Mouse (Mus musculus): ENCODE measurements around the gene Gm11627. TPM values are rescaled to one million over a fixed set of nuclear protein-coding genes. Genes with fewer than 3 reads are reported as not detected.

The Gm11627 gene
- polyA plus RNA-seq, 1 experiment from 2014 or later = 2.4 TPM

DNA sequence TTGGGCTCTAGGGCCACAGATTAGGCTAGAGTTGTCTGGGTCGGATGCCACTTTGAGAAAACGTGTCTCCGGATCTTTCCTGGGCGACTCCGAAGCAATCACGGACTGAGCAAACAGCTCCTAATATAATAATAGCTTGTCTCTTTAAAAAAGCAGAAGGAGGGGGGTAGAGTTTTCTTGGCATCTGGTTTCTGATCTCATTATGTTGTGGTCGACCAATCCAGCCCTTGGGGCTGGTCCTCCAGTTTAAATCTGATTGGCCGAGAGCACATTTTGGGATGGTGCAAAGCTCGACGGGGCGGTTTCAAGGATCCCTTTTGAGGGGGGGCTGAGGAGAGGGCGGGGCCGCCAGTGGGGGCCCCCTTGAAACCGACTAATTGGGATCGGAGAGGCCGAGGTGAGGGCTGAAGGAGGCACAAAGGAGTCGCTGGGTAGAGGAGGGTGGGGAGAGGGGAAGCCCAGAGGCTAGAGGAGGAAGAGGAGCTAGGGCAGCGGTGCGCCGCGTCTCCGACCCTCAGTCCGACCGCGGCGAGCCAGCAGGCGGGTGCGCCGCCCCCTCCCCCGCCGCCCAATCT lies 24.8 kb upstream of the Gm11627 start, which contains the start of gene Fzd2:
Gene Fzd2, plus strand, starts transcription at position 387 of the 575 bp plus-strand sequence.
- ATAC-seq = peak; percentile 93
- H3K4me3 ChIP-seq (ENCODE audit: low read depth, low read length) = peak within 1 kb of the TSS; percentile 48

DNA sequence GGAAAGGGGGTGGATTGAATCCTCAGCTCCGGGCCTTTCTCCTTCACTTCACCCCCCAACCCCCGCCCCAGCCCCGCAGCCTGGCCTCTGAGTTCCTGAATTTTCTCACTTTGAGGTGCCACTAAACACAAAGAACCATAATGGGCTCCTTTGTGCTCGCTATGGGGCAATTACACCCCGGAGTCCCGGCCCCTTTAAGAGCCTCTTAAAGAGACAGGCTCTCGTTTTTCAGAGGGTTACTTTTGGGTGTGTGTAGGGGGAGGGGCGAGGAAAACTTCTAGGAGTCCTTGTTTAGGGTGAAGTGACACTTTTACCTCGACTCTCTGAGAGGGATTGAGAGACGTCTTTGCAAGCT lies 24.2 kb upstream of the Gm11627 start:
- H3K9me3 ChIP-seq (replicated peaks; ENCODE audit: control insufficient read depth, low read length, poor library complexity, severe bottlenecking) = no peaks in the 10 kb centered on the region
- peak; percentile 64 for ATAC-seq
- 3% methylated on average over 10 of the region's 10 CpGs for WGBS

More for the DNA sequence above, 24.8 kb upstream of the Gm11627 start, which contains the start of gene Fzd2:
- Histone ChIP-seq H3K27ac (ENCODE audit: low read length) (peak within 1 kb of the TSS; percentile 81), H3K27me3 (ENCODE audit: control insufficient read depth, insufficient read depth, low read depth, low read length) (peaks cover 4% of the 10 kb centered on the region; the same call in 1 of the 2 replicates), H3K4me2 (ENCODE audit: low read length) (peak within 1 kb of the TSS; percentile 88), H3K4me1 (ENCODE audit: control insufficient read depth, insufficient read depth, low read length) (peaks cover 32% of the 10 kb centered on the region), H3K36me3 (ENCODE audit: control insufficient read depth, insufficient read depth, low read length) (no peaks in the 10 kb centered on the region), H3K9me3 (replicated peaks; ENCODE audit: control insufficient read depth, low read length, poor library complexity, severe bottlenecking) (no peaks in the 10 kb centered on the region), H3K9ac (ENCODE audit: low read depth, low read length) (peak within 1 kb of the TSS; percentile 65)
- WGBS = under 1% methylated on average over 18 of the region's 31 CpGs

DNA sequence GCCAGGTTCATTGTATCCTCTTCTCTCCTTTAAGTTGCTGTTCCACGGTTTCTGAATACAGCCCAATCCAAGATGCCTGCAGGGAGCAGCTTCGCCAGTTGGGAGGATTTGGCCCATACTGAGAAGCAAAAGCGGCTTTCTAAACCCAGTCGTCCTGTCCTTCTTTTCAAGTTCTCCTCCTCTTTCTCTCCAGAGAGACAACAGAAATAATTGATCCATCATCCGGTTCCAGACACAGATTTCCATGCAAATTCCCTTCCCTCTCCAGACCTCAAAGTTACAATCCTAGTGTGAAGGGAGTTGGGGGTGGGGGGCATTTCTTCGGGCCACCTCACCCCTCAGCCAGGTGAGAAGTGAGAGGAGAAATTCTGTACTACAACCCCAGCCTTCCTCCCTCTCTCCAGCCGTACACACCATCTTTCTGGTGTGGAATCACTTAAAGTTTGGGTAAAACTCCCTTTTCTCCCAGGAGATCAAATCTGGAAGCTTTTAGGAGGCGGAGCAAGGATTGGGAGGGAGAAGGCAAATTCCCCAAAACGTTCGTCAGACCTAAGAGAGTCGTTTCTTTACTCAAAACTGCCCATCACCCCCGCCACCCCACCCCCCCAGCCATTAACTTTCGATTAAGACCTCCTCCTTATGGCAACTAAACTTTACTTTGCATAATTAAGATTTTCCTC lies 23.7 kb upstream of the Gm11627 start:
- Histone ChIP-seq H3K27me3 (ENCODE audit: control insufficient read depth, insufficient read depth, low read depth, low read length) (peaks cover 4% of the 10 kb centered on the region; the same call in 1 of the 2 replicates), H3K27ac (ENCODE audit: low read length) (peak overlapping the region; percentile 77), H3K4me2 (ENCODE audit: low read length) (peak overlapping the region; percentile 88), H3K36me3 (ENCODE audit: control insufficient read depth, insufficient read depth, low read length) (no peaks in the 10 kb centered on the region), H3K9ac (ENCODE audit: low read depth, low read length) (peak overlapping the region; percentile 54), H3K4me1 (ENCODE audit: control insufficient read depth, insufficient read depth, low read length) (peaks cover 30% of the 10 kb centered on the region), H3K4me3 (ENCODE audit: low read depth, low read length) (peak overlapping the region; percentile 48), H3K9me3 (replicated peaks; ENCODE audit: control insufficient read depth, low read length, poor library complexity, severe bottlenecking) (no peaks in the 10 kb centered on the region)
- 2% methylated on average over 13 of the region's 13 CpGs for WGBS
- ATAC-seq = no peak

More for the DNA sequence above, 24.2 kb upstream of the Gm11627 start:
- Histone ChIP-seq H3K4me2 (ENCODE audit: low read length) (peak overlapping the region; percentile 88), H3K9ac (ENCODE audit: low read depth, low read length) (peak overlapping the region; percentile 54), H3K27ac (ENCODE audit: low read length) (peak overlapping the region; percentile 77), H3K36me3 (ENCODE audit: control insufficient read depth, insufficient read depth, low read length) (no peaks in the 10 kb centered on the region), H3K4me1 (ENCODE audit: control insufficient read depth, insufficient read depth, low read length) (peaks cover 31% of the 10 kb centered on the region), H3K27me3 (ENCODE audit: control insufficient read depth, insufficient read depth, low read depth, low read length) (peaks cover 4% of the 10 kb centered on the region; the same call in 1 of the 2 replicates), H3K4me3 (ENCODE audit: low read depth, low read length) (peak overlapping the region; percentile 48)

DNA sequence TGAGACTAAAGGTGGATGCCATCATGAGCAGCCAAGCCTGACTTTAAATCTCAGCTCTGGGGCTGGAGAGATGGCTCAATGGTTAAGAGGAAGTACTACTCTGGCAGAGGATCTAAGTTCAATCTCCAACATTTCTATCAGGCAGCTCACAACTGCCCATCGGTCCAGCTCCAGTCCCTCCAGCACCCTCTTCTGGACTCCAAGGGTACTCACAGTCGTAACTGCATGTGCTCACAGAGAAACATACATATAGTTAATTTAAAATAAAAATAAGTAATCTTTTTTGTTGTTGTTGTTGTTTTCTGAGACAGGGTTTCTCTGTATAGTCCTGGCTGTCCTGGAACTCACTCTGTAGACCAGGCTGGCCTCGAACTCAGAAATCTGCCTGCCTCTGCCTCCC lies 20.7 kb upstream of the Gm11627 start:
- ATAC-seq = no peak
- H3K27ac ChIP-seq (ENCODE audit: low read length) = no peak overlapping the region
- no peak overlapping the region for H3K4me3 ChIP-seq (ENCODE audit: low read depth, low read length)
- H3K27me3 ChIP-seq (ENCODE audit: control insufficient read depth, insufficient read depth, low read depth, low read length) = peaks cover 4% of the 10 kb centered on the region
- H3K36me3 ChIP-seq (ENCODE audit: control insufficient read depth, insufficient read depth, low read length) = no peaks in the 10 kb centered on the region
- H3K4me1 ChIP-seq (ENCODE audit: control insufficient read depth, insufficient read depth, low read length) = peaks cover 18% of the 10 kb centered on the region
- WGBS = 87% methylated on average over 3 of the region's 3 CpGs
- no peak overlapping the region for H3K4me2 ChIP-seq (ENCODE audit: low read length)
- H3K9me3 ChIP-seq (replicated peaks; ENCODE audit: control insufficient read depth, low read length, poor library complexity, severe bottlenecking) = no peaks in the 10 kb centered on the region
- no peak overlapping the region for H3K9ac ChIP-seq (ENCODE audit: low read depth, low read length)

DNA sequence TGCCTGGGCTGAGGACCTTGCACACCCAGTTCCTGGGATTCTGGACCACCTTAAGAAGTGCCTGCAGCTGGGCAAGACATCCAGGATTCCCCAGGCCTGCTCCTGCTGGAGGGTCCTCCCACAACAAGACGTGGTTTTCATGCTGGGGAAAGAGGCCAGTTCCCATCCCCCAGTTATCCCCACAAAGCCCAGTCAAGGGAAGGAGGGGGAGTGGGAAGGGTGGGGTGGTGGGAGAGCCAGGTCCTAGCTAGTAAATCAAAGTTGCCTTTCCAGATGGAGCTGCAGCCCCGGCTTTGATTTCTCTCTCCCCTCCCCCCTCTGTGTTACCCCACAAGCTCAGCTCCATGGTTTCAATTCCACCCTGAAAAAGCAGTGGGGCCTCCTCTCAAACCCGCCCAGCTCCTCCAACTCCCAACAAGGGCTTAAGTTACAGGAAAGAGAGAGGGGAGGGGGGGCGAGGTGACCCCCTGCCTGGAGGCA lies 16.1 kb upstream of the Gm11627 start:
- Histone ChIP-seq H3K9ac (ENCODE audit: low read depth, low read length) (no peak overlapping the region), H3K27me3 (ENCODE audit: control insufficient read depth, insufficient read depth, low read depth, low read length) (peaks cover 4% of the 10 kb centered on the region), H3K27ac (ENCODE audit: low read length) (no peak overlapping the region), H3K9me3 (replicated peaks; ENCODE audit: control insufficient read depth, low read length, poor library complexity, severe bottlenecking) (no peaks in the 10 kb centered on the region), H3K36me3 (ENCODE audit: control insufficient read depth, insufficient read depth, low read length) (no peaks in the 10 kb centered on the region), H3K4me1 (ENCODE audit: control insufficient read depth, insufficient read depth, low read length) (peaks cover 4% of the 10 kb centered on the region; the same call in 1 of the 2 replicates), H3K4me2 (ENCODE audit: low read length) (no peak overlapping the region), H3K4me3 (ENCODE audit: low read depth, low read length) (no peak overlapping the region)
- WGBS = 13% methylated on average over 3 of the region's 4 CpGs
- no peak for ATAC-seq

DNA sequence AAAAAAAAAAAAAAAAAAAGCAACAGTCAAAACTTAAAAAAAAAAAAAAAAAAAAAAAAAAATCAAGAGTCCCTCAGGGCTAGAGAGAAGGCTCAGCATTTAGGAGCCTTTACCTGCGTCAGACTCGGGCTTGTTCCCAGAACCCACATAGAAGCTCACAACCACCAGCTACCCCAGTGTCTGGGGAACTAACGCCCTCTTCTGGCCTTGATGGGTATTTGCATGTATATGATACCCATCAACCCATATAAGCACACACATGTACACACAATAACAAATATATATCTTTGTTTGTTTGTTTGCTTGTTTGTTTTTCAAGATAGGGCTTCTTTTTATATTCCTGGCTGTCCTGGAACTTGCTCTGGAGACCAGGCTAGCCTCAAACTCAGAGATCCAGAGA lies 8.3 kb upstream of the Gm11627 start:
- Histone ChIP-seq H3K4me2 (ENCODE audit: low read length) (no peak overlapping the region), H3K27ac (ENCODE audit: low read length) (no peak overlapping the region), H3K4me1 (ENCODE audit: control insufficient read depth, insufficient read depth, low read length) (no peaks in the 10 kb centered on the region), H3K9ac (ENCODE audit: low read depth, low read length) (no peak overlapping the region), H3K36me3 (ENCODE audit: control insufficient read depth, insufficient read depth, low read length) (no peaks in the 10 kb centered on the region), H3K4me3 (ENCODE audit: low read depth, low read length) (no peak overlapping the region), H3K9me3 (replicated peaks; ENCODE audit: control insufficient read depth, low read length, poor library complexity, severe bottlenecking) (no peaks in the 10 kb centered on the region), H3K27me3 (ENCODE audit: control insufficient read depth, insufficient read depth, low read depth, low read length) (peaks cover 3% of the 10 kb centered on the region; the same call in 1 of the 2 replicates)
- no peak for ATAC-seq
- WGBS = 70% methylated on average over 3 of the region's 3 CpGs

DNA sequence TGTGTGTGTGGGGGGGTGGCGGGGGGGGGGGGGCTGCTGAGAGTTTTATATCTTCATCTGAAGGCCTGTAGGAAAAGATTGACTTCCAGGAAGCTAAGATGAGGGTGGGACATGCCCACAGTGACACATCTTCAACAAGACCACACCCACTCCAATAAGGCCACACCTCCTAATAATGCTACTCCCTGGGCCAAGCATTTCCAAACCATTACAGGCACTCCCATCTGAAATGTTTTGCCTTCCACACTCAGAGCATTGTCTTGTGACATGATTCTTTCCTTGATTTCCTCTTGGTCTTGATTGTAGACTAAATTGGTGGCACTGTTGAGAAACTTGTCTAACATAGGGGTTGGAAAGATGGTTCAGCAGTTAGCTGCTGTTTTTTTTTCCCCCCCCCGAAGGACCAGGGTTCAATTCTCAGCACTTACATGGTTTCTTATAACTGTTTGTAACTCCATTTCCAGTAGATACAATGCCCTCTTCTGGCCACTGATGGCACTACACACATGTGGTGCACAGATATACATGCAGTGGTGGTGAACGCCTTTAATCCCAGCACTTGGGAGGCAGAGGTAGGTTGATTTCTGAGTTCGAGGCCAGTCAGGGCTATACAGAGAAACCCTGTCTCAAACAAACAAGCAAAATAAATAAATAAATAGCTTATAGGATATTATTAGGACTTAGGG lies 7.3 kb upstream of the Gm11627 start:
- H3K27me3 ChIP-seq (ENCODE audit: control insufficient read depth, insufficient read depth, low read depth, low read length) = peaks cover 7% of the 10 kb centered on the region
- H3K9ac ChIP-seq (ENCODE audit: low read depth, low read length) = no peak overlapping the region
- no peak overlapping the region for H3K4me3 ChIP-seq (ENCODE audit: low read depth, low read length)
- WGBS = 99% methylated on average over 4 of the region's 4 CpGs
- H3K9me3 ChIP-seq (replicated peaks; ENCODE audit: control insufficient read depth, low read length, poor library complexity, severe bottlenecking) = no peaks in the 10 kb centered on the region
- H3K4me1 ChIP-seq (ENCODE audit: control insufficient read depth, insufficient read depth, low read length) = peaks cover under 1% of the 10 kb centered on the region; the same call in 1 of the 2 replicates
- no peaks in the 10 kb centered on the region for H3K36me3 ChIP-seq (ENCODE audit: control insufficient read depth, insufficient read depth, low read length)
- no peak overlapping the region for H3K27ac ChIP-seq (ENCODE audit: low read length)
- no peak for ATAC-seq
- no peak overlapping the region for H3K4me2 ChIP-seq (ENCODE audit: low read length)

DNA sequence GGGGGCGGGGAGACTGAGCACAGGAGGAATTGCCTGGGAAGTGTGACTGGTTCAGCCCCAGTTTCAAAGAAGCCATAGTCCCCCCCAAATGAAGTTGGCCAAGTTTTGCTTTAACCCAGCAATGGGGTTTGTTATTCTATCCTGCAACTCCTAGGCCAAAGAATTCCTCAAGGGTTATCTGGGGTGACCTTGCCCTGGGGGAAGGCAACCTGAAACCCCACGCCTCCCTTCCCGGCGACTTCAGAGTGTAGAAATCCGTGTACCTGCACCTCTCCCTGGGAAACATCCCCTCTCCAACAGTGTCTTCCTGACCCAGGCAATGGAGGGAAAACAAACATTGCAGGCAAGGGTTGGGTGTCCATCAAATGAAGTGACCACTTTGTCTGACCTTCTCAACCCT lies 3.5 kb upstream of the Gm11627 start:
- Histone ChIP-seq H3K27me3 (ENCODE audit: control insufficient read depth, insufficient read depth, low read depth, low read length) (peaks cover 7% of the 10 kb centered on the region), H3K4me1 (ENCODE audit: control insufficient read depth, insufficient read depth, low read length) (peaks cover 7% of the 10 kb centered on the region; the same call in 1 of the 2 replicates), H3K9ac (ENCODE audit: low read depth, low read length) (no peak overlapping the region), H3K4me3 (ENCODE audit: low read depth, low read length) (no peak overlapping the region), H3K4me2 (ENCODE audit: low read length) (no peak overlapping the region), H3K9me3 (replicated peaks; ENCODE audit: control insufficient read depth, low read length, poor library complexity, severe bottlenecking) (no peaks in the 10 kb centered on the region), H3K27ac (ENCODE audit: low read length) (no peak overlapping the region), H3K36me3 (ENCODE audit: control insufficient read depth, insufficient read depth, low read length) (no peaks in the 10 kb centered on the region)
- WGBS = 25% methylated on average over 5 of the region's 5 CpGs
- no peak for ATAC-seq

Data from midbrain, embryonic 16.5 days (tissue).